Mouse (Mus musculus) macrophage (primary cell): ENCODE measurements around the gene Gk5. TPM values are rescaled to one million over a fixed set of nuclear protein-coding genes. Genes with fewer than 3 reads are reported as not detected.

ENCODE experiments used
- H3K27ac ChIP-seq: fragments of 350-480 bp; formaldehyde crosslinking; 2 replicates; pipeline ENCODE4 v1.9.0; 2021
- H3K36me3 ChIP-seq: fragments of 350-480 bp; formaldehyde crosslinking; 2 replicates; pipeline ENCODE4 v1.9.0; 2021; ENCODE audit errors: inconsistent target
- H3K4me3 ChIP-seq: fragments of 350-480 bp; formaldehyde crosslinking; 2 replicates; pipeline ENCODE4 v1.9.0; 2021; ENCODE audit errors: inconsistent target
- H3K79me2 ChIP-seq: fragments of 350-480 bp; formaldehyde crosslinking; 2 replicates; pipeline ENCODE4 v1.9.0; 2021; ENCODE audit errors: inconsistent target
- WGBS: methylation state at CpG from one replicate; pipeline ENCODE4 v1.1.7; 2026; ENCODE audit warnings: inconsistent platforms; ENCODE audit not compliant: missing documents; 5-methylcytosine and 5-hydroxymethylcytosine counted together
- polyA plus RNA-seq: library from polyadenylated mRNA; stranded (reverse); fragments of 250-400 nt; gene quantifications from 3 replicates; pipeline ENCODE4 v1.2.4, GENCODE M21; 2018; ENCODE audit warnings: inconsistent platforms

Gk5 gene
- polyA plus RNA-seq, 1 experiment from 2014 or later = 0.59 TPM

DNA sequence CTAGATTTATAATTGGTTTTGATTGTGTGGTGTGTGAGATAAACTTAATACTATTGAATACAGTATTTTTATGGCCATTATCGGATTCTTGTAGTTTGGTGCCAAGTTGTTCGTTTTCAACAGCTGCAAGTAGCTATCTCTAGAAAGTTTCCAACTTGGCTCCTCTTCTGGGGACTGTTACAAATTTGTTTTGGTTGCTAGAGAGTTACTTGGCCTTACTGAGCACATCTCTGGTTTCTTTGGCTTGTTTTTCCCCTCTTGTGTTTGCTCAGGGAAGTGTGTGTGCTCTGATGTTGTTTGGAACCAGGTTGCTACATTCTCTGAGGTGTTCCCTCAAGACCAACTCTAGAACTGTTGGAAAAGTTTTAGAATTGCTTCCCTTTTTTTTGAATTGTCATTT is 104.1 kb downstream of the Gk5 start:
- no peak overlapping the region for H3K27ac ChIP-seq
- WGBS = 90% methylated on average over 2 of the region's 2 CpGs
- no peaks in the 10 kb centered on the region for H3K36me3 ChIP-seq
- H3K79me2 ChIP-seq = no peaks in the 10 kb centered on the region
- H3K4me3 ChIP-seq = no peak overlapping the region

DNA sequence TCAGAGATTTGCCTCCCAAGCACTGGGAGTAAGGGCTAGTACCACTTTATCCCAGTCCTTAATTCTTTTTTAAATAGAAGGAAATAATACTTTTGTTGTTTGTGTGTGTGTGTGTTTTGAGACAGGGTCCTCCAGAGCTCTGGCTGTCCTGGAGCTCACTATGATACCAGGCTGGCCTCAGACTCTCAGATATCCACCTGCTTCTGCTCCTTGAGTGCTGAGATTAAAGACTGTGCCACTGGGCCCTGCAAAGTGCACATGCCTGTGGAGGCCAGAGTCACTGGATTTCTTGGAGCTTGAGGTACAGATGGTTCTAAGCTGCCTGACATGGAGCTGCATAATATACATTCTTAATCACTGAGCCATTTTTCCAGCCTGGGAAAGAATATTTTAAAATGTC is 109.1 kb downstream of the Gk5 start:
- H3K27ac ChIP-seq = no peak overlapping the region
- no peaks in the 10 kb centered on the region for H3K36me3 ChIP-seq
- H3K4me3 ChIP-seq = no peak overlapping the region
- H3K79me2 ChIP-seq = no peaks in the 10 kb centered on the region

DNA sequence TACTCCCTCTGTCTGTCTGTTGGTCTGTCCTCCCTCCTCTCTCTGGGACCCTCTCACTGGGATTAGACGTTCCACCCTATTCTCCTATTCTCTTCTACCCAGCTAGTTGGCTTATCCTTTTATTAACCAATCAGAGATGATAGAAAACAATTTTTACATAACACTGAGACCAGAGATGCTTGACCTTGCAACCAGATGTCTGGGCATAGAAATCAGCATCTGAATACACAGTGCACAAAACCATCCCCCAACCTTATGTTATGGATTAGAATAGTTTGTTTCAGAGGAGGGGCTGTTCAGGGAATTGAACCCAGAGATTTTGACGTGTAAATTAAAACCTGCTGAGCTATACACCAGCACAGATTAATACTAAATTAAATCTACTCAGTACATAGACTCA is 111.1 kb downstream of the Gk5 start:
- 97% methylated on average over 2 of the region's 2 CpGs for WGBS

More for the DNA sequence above, 111.1 kb downstream of the Gk5 start:
- Histone ChIP-seq H3K36me3 (no peaks in the 10 kb centered on the region), H3K4me3 (no peak overlapping the region), H3K79me2 (no peaks in the 10 kb centered on the region), H3K27ac (no peak overlapping the region)

Other genes starting within 250 kb of the Gk5 start
- 9.2 to 14.6 TPM (median 11.2 TPM) in 3 replicates for gene Xrn1, start 164.6 kb upstream of the Gk5 start, polyA plus RNA-seq
- gene Tfdp2, start 76.9 kb downstream of the Gk5 start, polyA plus RNA-seq = 2.0 to 5.0 TPM (median 4.2 TPM) in 3 replicates
- 272 to 584 TPM (median 564 TPM) in 3 replicates for gene Atp1b3, start 245.1 kb downstream of the Gk5 start, polyA plus RNA-seq